Mouse (Mus musculus) C2C12 (cell line): Measurements from ENCODE around the gene Stard7.

ENCODE experiments used
- CTCF ChIP-seq: IDR thresholded peaks from one replicate; pipeline ENCODE4 v1.5.1; 2011; ENCODE audit not compliant: control insufficient read depth, insufficient read depth, insufficient read length
- MAX ChIP-seq: IDR thresholded peaks from one replicate; pipeline ENCODE4 v1.6.1; 2011; ENCODE audit warnings: mild to moderate bottlenecking, control low read depth
- MYOG ChIP-seq: IDR thresholded peaks from one replicate; pipeline ENCODE4 v1.6.1; 2011; ENCODE audit not compliant: control insufficient read depth, insufficient read length; ENCODE audit errors: extremely low read depth
- USF1 ChIP-seq: IDR thresholded peaks from one replicate; pipeline ENCODE4 v1.6.1; 2011; ENCODE audit warnings: low read depth, mild to moderate bottlenecking, control low read depth, moderate library complexity

- TF ChIP-seq CTCF: no peak
- TF ChIP-seq MAX: no peak
- TF ChIP-seq USF1: no peak
- no peak for TF ChIP-seq MYOG
These were observed 77.3 kb downstream of the Stard7 start for GRCm38 (mm10) chr2:127347147-127347985.
